Mouse (Mus musculus) small intestine, adult 2 months (tissue): ENCODE data around the gene Il15ra. TPM values are rescaled to one million over a fixed set of nuclear protein-coding genes. Genes with fewer than 3 reads are reported as not detected.

ENCODE experiments used
- H3K27ac ChIP-seq: fragments of 200-500 bp; 2 replicates; pipeline ENCODE4 v1.5.1; 2012; ENCODE audit warnings: low read depth, low read length, control low read depth, inconsistent platforms; ENCODE audit not compliant: insufficient read depth
- H3K27me3 ChIP-seq: fragments of 200-500 bp; 2 replicates; pipeline ENCODE4 v1.6.1; 2012; ENCODE audit warnings: mild to moderate bottlenecking, moderate library complexity, low read length, inconsistent platforms; ENCODE audit not compliant: control insufficient read depth, insufficient read depth
- H3K36me3 ChIP-seq: fragments of 200-500 bp; 2 replicates; pipeline ENCODE4 v1.6.1; 2012; ENCODE audit warnings: mild to moderate bottlenecking, low read length, control low read depth, inconsistent platforms; ENCODE audit not compliant: control insufficient read depth, insufficient read depth
- H3K4me1 ChIP-seq: fragments of 200-500 bp; 2 replicates; pipeline ENCODE4 v1.6.1; 2012; ENCODE audit warnings: low read length, inconsistent platforms, mixed read lengths; ENCODE audit not compliant: control insufficient read depth, insufficient read depth, insufficient read length
- H3K4me3 ChIP-seq: fragments of 200-500 bp; 2 replicates; pipeline ENCODE4 v1.5.1; 2012; ENCODE audit warnings: low read depth, mild to moderate bottlenecking, control low read depth, inconsistent platforms, low read length, moderate library complexity
- CTCF ChIP-seq: fragments of 200-500 bp; IDR thresholded peaks from 2 replicates; pipeline ENCODE4 v1.5.1; 2012; ENCODE audit warnings: low read depth, mild to moderate bottlenecking, control low read depth, inconsistent platforms, low read length, moderate library complexity, mixed read lengths; ENCODE audit not compliant: insufficient replicate concordance, insufficient read length; ENCODE audit errors: extremely low read depth
- POLR2A ChIP-seq: fragments of 200-500 bp; IDR thresholded peaks from 2 replicates; pipeline ENCODE4 v1.6.1; 2012; ENCODE audit warnings: low read depth, mild to moderate bottlenecking, control low read depth, inconsistent platforms, low read length, moderate library complexity
- WGBS: fragments of 180-500 bp; shearing (Covaris S2); methylation state at CpG from one replicate; pipeline ENCODE4 v1.1.7; 2018; 5-methylcytosine and 5-hydroxymethylcytosine counted together
- polyA plus RNA-seq: library from polyadenylated mRNA; depleted of rRNA; stranded (reverse); fragments of >200 nt; gene quantifications from 2 replicates; pipeline ENCODE4 v1.2.3, GENCODE M21; 2012

Gene Il15ra
- polyA plus RNA-seq, 1 experiment, result 33.8 TPM

DNA sequence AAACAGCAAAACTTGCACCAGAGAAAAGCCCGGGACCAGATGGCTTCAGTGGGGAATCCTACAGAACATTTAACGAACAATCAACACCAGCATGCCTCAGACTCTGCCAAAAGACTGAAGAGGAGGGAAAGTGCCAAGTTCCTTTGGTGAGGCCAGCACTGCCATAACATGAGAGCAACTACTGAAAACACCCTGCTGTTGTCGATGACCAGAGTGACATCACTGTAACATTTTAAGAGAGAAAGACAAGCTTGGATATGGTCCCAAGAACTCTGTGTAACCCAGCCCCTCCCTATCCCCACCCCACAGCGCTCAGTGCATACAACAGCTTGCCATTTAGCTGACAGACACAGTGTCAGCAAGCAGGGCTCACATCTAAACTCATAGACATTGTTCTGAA, 60.6 kb downstream of the Il15ra start:
- no peak for TF ChIP-seq POLR2A
- WGBS, result 77% methylated on average over 4 of the region's 4 CpGs
- peaks cover 58% of the 10 kb centered on the region for H3K36me3 ChIP-seq

DNA sequence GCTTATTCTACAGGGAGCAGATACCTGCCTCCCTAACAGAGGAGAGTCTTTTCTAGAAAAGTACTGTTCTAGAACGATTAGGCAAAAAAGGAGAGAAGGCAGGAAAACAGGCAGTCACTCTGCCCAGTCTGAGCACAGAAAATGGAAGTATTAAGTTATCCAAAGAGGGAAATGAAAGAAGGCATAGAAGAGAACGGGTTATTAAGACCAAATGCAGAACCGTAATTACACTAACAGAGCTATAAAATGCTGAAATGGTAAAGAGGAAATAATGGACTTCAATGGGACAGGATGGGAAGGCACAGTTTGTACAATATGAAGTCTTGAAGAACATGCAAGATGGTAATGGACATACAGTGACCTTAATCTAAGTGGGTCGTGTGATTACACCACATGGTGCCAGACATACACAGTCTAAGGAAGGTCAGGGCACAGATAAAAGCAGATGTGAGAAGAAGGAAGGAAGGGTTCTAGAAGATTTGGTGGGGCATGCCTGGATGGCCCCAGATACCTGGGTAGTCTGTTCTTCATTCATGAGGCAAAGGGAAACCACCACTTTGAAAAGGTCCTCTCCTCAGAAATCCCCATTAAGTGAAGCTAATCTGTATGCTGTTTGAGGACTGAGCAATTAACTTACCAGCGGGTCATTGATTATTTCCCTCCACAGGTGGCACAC, 61.5 kb downstream of the Il15ra start:
- H3K27ac ChIP-seq, result no peak overlapping the region
- no peaks in the 10 kb centered on the region for H3K27me3 ChIP-seq
- no peaks in the 10 kb centered on the region for H3K4me1 ChIP-seq
- peaks cover 52% of the 10 kb centered on the region for H3K36me3 ChIP-seq
- TF ChIP-seq CTCF (no peak), POLR2A (no peak)
- 73% methylated on average over 5 of the region's 5 CpGs for WGBS
- no peak overlapping the region for H3K4me3 ChIP-seq

More for the DNA sequence above, 60.6 kb downstream of the Il15ra start:
- H3K4me3 ChIP-seq, result no peak overlapping the region
- no peaks in the 10 kb centered on the region for H3K4me1 ChIP-seq
- no peaks in the 10 kb centered on the region for H3K27me3 ChIP-seq
- H3K27ac ChIP-seq, result no peak overlapping the region

- Histone ChIP-seq H3K36me3 (peaks cover 47% of the 10 kb centered on the region), H3K27me3 (no peaks in the 10 kb centered on the region), H3K4me3 (no peak overlapping the region), H3K27ac (no peak overlapping the region), H3K4me1 (no peaks in the 10 kb centered on the region)
- 88% methylated on average over 10 of the region's 10 CpGs for WGBS
- TF ChIP-seq POLR2A (no peak), CTCF (no peak)
Observed at GRCm38 (mm10) chr2:11767161-11767545, 62.1 kb downstream of the Il15ra start.

GRCm38 (mm10) chr2:11771701-11772100, 66.6 kb downstream of the Il15ra start:
- TF ChIP-seq CTCF (no peak), POLR2A (no peak)
- Histone ChIP-seq H3K27me3 (no peaks in the 10 kb centered on the region), H3K36me3 (peaks cover 21% of the 10 kb centered on the region), H3K4me3 (no peak overlapping the region), H3K4me1 (peaks cover 3% of the 10 kb centered on the region; the same call in 1 of the 2 replicates), H3K27ac (no peak overlapping the region)
- 78% methylated on average over 4 of the region's 4 CpGs for WGBS

DNA sequence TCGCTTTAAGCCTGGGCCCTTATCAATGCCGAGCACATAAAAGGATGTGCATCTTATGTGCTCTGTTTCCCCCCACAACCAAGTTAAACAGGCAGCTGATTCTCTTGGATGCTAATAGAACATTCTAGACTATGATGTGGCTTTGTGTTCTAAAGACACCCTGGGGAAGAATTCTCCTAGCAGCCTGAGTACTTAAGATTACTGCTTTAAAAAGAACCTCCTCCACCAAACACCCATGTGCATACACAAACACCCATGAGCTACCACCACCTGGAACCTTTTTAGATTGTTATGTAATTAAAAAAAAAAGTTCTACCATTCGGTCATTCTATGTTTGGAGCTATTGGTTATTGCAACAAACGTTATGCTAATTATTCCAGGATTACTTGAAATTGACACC, 67.3 kb downstream of the Il15ra start:
- Histone ChIP-seq H3K4me3 (no peak overlapping the region), H3K27me3 (no peaks in the 10 kb centered on the region), H3K4me1 (peaks cover 3% of the 10 kb centered on the region; the same call in 1 of the 2 replicates), H3K27ac (no peak overlapping the region), H3K36me3 (peaks cover 14% of the 10 kb centered on the region)
- 87% methylated on average over 4 of the region's 4 CpGs for WGBS
- TF ChIP-seq POLR2A, result no peak
- TF ChIP-seq CTCF, result no peak

DNA sequence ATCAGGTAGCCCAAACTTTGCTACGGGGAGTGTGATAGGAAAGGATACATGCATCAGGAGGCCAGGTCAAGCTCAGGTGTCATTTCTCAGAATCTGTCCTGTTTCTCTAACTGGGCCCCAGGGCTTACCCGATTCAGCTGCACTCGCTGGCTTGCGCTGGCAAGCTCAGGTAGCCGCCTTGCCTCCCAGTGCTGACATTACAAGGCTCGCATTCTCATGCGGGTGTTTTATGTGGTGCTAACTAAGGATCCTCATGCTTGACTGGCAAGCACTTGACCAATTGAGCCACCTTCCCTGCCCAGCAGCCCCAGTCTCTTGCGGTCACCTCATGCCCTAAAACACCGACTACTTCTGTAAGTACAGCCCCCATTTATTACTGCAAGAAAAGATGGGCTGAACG, 69.3 kb downstream of the Il15ra start:
- WGBS, result 91% methylated on average over 10 of the region's 10 CpGs
- H3K27ac ChIP-seq, result no peak overlapping the region
- no peaks in the 10 kb centered on the region for H3K27me3 ChIP-seq
- H3K4me1 ChIP-seq, result peaks cover 4% of the 10 kb centered on the region; the same call in 1 of the 2 replicates
- TF ChIP-seq CTCF (no peak), POLR2A (no peak)
- H3K36me3 ChIP-seq, result peaks cover 4% of the 10 kb centered on the region; the same call in 1 of the 2 replicates
- no peak overlapping the region for H3K4me3 ChIP-seq

DNA sequence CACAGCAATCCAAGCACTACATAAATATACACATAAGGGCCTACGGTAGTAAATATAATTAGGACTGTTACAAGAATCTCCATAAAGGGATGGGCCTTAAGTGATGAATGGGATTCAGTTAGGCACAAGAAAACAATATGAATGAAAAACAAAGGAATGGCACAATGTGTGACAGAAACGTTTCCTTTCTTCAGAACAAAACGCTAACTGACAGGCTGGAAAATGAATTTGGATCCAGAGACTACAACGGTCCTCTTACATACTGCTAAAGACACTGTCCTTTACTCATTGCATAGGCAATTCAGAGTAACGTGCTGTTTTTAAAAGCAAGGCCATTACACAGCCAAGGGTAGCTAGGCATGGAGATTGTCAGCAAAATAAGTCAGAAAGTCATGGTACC, 70.0 kb downstream of the Il15ra start:
- Histone ChIP-seq H3K27ac (no peak overlapping the region), H3K4me3 (no peak overlapping the region), H3K4me1 (peaks cover 8% of the 10 kb centered on the region; the same call in 1 of the 2 replicates), H3K27me3 (no peaks in the 10 kb centered on the region), H3K36me3 (0 out of 2 replicates have a peak, but pooled peaks cover 5% of the 10 kb centered on the region)
- TF ChIP-seq CTCF (no peak), POLR2A (no peak)
- WGBS, result 87% methylated on average over 5 of the region's 5 CpGs
